Mouse (Mus musculus) adrenal gland (tissue): ENCODE measurements at regions not wholly inside any gene's neighbourhood (a gene's known extent, or its start where the extent isn't known, plus 50 kb on each side); places are given as distances from the start of the nearest gene placed in this dataset.

Experiments
- intact Hi-C: fragments of 180-260 bp; cut with DNase I; formaldehyde crosslinking; loops from one replicate; pipeline ENCODE4 v1.15.1; 2025

GRCm38 (mm10) chr13:79182630-79183412 lies 983.3 kb upstream of the Nr2f1 start:
- intact Hi-C loops = no loop called here

GRCm38 (mm10) chr13:79158757-79159156 lies 959.2 kb upstream of the Nr2f1 start:
- intact Hi-C loops = no loop called here

- intact Hi-C loops = loop anchor here (10.0 kb wide), 1 partner anchor 112 kb away; no protein-coding TSS in a partner anchor
Observed at GRCm38 (mm10) chr13:79142903-79143302, 943.3 kb upstream of the Nr2f1 start.

- intact Hi-C loops = loop anchor here (10.0 kb wide), 1 partner anchor 113 kb away; no protein-coding TSS in a partner anchor
Observed at GRCm38 (mm10) chr13:79141362-79141966, 941.9 kb upstream of the Nr2f1 start.

GRCm38 (mm10) chr13:79138747-79139146 lies 939.2 kb upstream of the Nr2f1 start:
- intact Hi-C loops = no loop called here

GRCm38 (mm10) chr13:79136726-79137125 lies 937.2 kb upstream of the Nr2f1 start:
- intact Hi-C loops = no loop called here
